Mouse (Mus musculus) myocyte (in vitro differentiated cells): ENCODE data around the gene Ispd. TPM values are rescaled to one million over a fixed set of nuclear protein-coding genes. Genes with fewer than 3 reads are reported as not detected.

Source experiments
- H3K27me3 ChIP-seq: one replicate; pipeline ENCODE4 v1.6.1; 2011; ENCODE audit not compliant: control insufficient read depth, insufficient read depth, insufficient read length
- H3K36me3 ChIP-seq: one replicate; pipeline ENCODE4 v1.6.1; 2011; ENCODE audit not compliant: control insufficient read depth, insufficient read depth
- H3K4me2 ChIP-seq: one replicate; pipeline ENCODE4 v1.6.1; 2011; ENCODE audit warnings: low read depth, control low read depth
- H3K4me3 ChIP-seq: one replicate; pipeline ENCODE4 v1.5.1; 2011; ENCODE audit warnings: mild to moderate bottlenecking, control low read depth, moderate library complexity
- H3K79me2 ChIP-seq: one replicate; pipeline ENCODE4 v1.6.1; 2011; ENCODE audit not compliant: control insufficient read depth, insufficient read depth
- H3ac ChIP-seq: one replicate; pipeline ENCODE4 v1.6.1; 2011; ENCODE audit not compliant: control insufficient read depth, insufficient read length
- CEBPB ChIP-seq: IDR thresholded peaks from 2 replicates; pipeline ENCODE4 v1.6.1; 2011; ENCODE audit warnings: mild to moderate bottlenecking, moderate library complexity; ENCODE audit not compliant: poor library complexity, insufficient read depth, severe bottlenecking
- E2F4 ChIP-seq: IDR thresholded peaks from one replicate; pipeline ENCODE4 v1.6.1; 2011; ENCODE audit warnings: mild to moderate bottlenecking, control low read depth, moderate library complexity; ENCODE audit not compliant: insufficient read depth
- MAX ChIP-seq: IDR thresholded peaks from one replicate; pipeline ENCODE4 v1.6.1; 2011; ENCODE audit warnings: low read depth, mild to moderate bottlenecking, control low read depth
- MYOD1 ChIP-seq, 3 experiments: IDR thresholded peaks; one replicate each; pipeline ENCODE4 v1.6.1; 2011; ENCODE audit warnings: control low read depth in 2 of 3, low read depth in 2 of 3, mild to moderate bottlenecking in 2 of 3, moderate library complexity in 1 of 3; ENCODE audit not compliant: insufficient read length in 2 of 3, control insufficient read depth in 1 of 3
- MYOG ChIP-seq, 3 experiments: IDR thresholded peaks; one replicate each; pipeline ENCODE4 v1.6.1; 2011; ENCODE audit warnings: control low read depth in 2 of 3, low read depth in 2 of 3, mild to moderate bottlenecking in 2 of 3; ENCODE audit not compliant: insufficient read length in 2 of 3, control insufficient read depth in 1 of 3, insufficient read depth in 1 of 3
- POLR2A ChIP-seq: IDR thresholded peaks from one replicate; pipeline ENCODE4 v1.6.1; 2011; ENCODE audit warnings: low read depth, mild to moderate bottlenecking, control low read depth, moderate library complexity; ENCODE audit not compliant: insufficient read length
- POLR2AphosphoS2 ChIP-seq: IDR thresholded peaks from one replicate; pipeline ENCODE4 v1.6.1; 2011; ENCODE audit warnings: low read depth, control low read depth; ENCODE audit not compliant: insufficient read length
- REST ChIP-seq: IDR thresholded peaks from one replicate; pipeline ENCODE4 v1.6.1; 2011; ENCODE audit warnings: mild to moderate bottlenecking, control low read depth, moderate library complexity; ENCODE audit not compliant: insufficient read depth, insufficient read length
- SRF ChIP-seq: IDR thresholded peaks from one replicate; pipeline ENCODE4 v1.6.1; 2011; ENCODE audit warnings: low read depth; ENCODE audit not compliant: control insufficient read depth, insufficient read length
- TCF12 ChIP-seq: IDR thresholded peaks from one replicate; pipeline ENCODE4 v1.6.1; 2011; ENCODE audit warnings: mild to moderate bottlenecking, control low read depth; ENCODE audit not compliant: poor library complexity, insufficient read depth, severe bottlenecking
- TCF3 ChIP-seq: IDR thresholded peaks from one replicate; pipeline ENCODE4 v1.6.1; 2011; ENCODE audit warnings: low read depth, control low read depth; ENCODE audit not compliant: insufficient read length
- USF1 ChIP-seq: IDR thresholded peaks from one replicate; pipeline ENCODE4 v1.6.1; 2011; ENCODE audit warnings: low read depth, mild to moderate bottlenecking, control low read depth, moderate library complexity
- polyA plus RNA-seq: library from polyadenylated mRNA; unstranded; fragments of >200 nt; fragmentation: generic; extraction: Trizol; gene quantifications from one replicate; pipeline ENCODE4 v1.2.1, GENCODE M21; 2012; ENCODE audit warnings: missing spikeins

Gene Ispd
- polyA plus RNA-seq, 1 experiment = 1.6 TPM

DNA sequence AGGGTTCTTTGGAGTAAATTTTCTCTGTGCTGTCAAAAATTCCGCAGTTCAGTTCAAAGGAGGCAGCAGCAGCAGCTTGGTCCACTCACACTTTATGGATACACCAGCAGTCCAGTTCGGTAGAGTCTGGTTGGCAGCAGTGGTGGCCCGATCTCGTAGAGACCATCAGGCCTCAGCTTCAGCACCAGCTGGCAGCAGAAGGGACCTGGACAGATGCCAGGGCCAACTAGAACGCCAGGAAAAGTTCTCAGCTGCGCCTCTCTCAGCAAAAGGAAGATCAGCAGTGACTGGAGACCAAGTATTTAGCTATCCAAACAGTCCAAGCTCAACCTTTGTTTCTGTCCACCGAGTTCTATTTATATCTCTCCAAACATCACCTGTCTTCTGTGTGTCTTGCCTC, 281.2 kb downstream of the Ispd start:
- no peak overlapping the region for H3K4me2 ChIP-seq
- H3K4me3 ChIP-seq = no peak overlapping the region
- no peak overlapping the region for H3ac ChIP-seq
- no peaks in the 10 kb centered on the region for H3K79me2 ChIP-seq
- TF ChIP-seq MYOG (IDR thresholded peaks at IDR 0.05; ENCODE audit: control insufficient read depth in 1 of 3, insufficient read depth in 1 of 3, insufficient read length in 2 of 3, low read depth in 2 of 3) (no peak), POLR2AphosphoS2 (no peak), TCF12 (no peak), REST (no peak), POLR2A (no peak), E2F4 (no peak), TCF3 (no peak)
- H3K27me3 ChIP-seq = no peaks in the 10 kb centered on the region
- no peaks in the 10 kb centered on the region for H3K36me3 ChIP-seq

DNA sequence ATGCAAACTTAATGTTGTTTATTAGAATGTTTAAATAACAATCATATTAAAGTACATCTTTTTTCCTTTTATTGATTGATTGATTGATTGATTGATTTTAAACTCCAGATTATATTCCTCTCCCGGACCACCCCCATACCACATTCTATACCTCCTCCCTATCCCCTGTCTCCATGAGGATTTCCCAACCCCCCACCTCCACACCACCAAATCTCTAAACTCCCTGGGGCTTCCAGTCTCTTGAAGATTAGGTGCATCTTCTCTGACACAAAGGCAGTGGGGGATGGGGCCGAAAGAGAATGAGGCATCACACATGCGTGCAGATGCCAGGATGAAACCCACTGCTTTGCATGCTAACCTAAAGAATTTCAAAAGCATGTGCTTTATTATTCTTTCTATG, 283.5 kb downstream of the Ispd start:
- TF ChIP-seq E2F4 (no peak), MYOD1 (IDR thresholded peaks at IDR 0.05; ENCODE audit: control insufficient read depth in 1 of 3, insufficient read length in 2 of 3, low read depth in 2 of 3) (no peak), POLR2AphosphoS2 (no peak), USF1 (no peak), TCF12 (no peak), SRF (no peak), REST (no peak), MYOG (IDR thresholded peaks at IDR 0.05; ENCODE audit: control insufficient read depth in 1 of 3, insufficient read depth in 1 of 3, insufficient read length in 2 of 3, low read depth in 2 of 3) (no peak), TCF3 (no peak), POLR2A (no peak), CEBPB (no peak), MAX (no peak)
- Histone ChIP-seq H3K4me3 (no peak overlapping the region), H3ac (no peak overlapping the region), H3K27me3 (no peaks in the 10 kb centered on the region), H3K36me3 (no peaks in the 10 kb centered on the region), H3K4me2 (no peak overlapping the region), H3K79me2 (no peaks in the 10 kb centered on the region)

DNA sequence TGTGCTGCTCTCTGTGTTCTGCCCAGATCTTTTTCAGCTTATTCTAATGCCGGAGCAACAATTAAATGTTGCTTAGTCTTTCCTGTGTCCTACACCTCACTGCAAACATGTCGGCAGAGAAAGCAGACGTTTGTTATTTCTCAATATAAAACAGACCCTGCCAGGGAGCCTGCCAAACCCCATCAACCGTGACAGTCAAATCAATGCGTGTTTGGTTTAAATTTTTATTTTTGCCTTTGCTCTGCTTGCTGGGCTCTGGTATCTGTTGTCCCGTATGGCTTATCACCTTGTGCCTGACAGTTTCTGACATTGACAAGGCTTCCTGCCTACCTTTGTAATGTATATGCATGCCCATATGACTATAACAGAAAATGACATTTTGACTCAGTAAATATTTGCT, 285.5 kb downstream of the Ispd start:
- H3K4me2 ChIP-seq = no peak overlapping the region
- H3K27me3 ChIP-seq = no peaks in the 10 kb centered on the region

GRCm38 (mm10) chr12:36670164-36670908, 289.1 kb downstream of the Ispd start:
- TF ChIP-seq MAX (no peak), REST (no peak), MYOG (IDR thresholded peaks at IDR 0.05; ENCODE audit: control insufficient read depth in 1 of 3, insufficient read depth in 1 of 3, insufficient read length in 2 of 3, low read depth in 2 of 3) (no peak), TCF3 (no peak), POLR2A (no peak), SRF (no peak), E2F4 (no peak)
- no peaks in the 10 kb centered on the region for H3K79me2 ChIP-seq
- no peaks in the 10 kb centered on the region for H3K27me3 ChIP-seq
- H3K36me3 ChIP-seq = no peaks in the 10 kb centered on the region
- H3K4me2 ChIP-seq = no peak overlapping the region
- no peak overlapping the region for H3ac ChIP-seq
- H3K4me3 ChIP-seq = no peak overlapping the region

More for the DNA sequence above, 285.5 kb downstream of the Ispd start:
- Histone ChIP-seq H3ac (no peak overlapping the region), H3K79me2 (no peaks in the 10 kb centered on the region), H3K4me3 (no peak overlapping the region), H3K36me3 (no peaks in the 10 kb centered on the region)
- no peak for TF ChIP-seq TCF3

DNA sequence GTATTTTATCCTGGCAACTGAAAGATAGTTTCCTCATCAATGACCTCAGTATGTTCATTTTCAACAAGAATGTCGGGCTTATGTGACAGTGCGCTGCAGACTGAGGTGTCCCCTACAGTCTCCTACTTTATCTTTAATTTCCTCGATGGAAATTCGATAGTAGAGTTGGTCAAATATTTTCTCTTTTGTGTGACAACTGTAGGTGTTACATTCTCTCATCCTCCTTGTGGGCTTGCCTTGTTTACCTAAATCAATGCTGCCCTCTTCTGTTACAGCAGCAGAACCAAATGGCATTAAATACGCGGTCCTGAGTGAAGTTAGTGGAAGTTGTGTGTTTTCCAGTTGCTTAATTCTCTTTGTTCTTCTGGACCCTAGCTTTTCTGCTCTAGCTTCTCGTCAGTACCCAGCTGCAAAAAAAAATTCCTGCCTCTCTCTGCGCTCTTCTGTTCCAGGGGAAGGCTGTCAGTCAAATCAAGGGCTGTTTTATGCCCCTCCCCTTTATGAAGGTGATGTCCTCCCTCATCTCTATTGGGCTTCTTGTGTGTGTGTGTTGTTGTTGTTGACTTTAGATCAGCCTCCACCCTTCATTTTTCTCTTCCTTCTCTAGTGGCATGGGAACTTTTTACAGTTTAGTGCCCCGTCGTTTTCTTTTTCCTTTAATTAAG, 289.8 kb downstream of the Ispd start:
- no peak overlapping the region for H3K4me2 ChIP-seq

More for the DNA sequence above, 289.8 kb downstream of the Ispd start:
- Histone ChIP-seq H3K27me3 (no peaks in the 10 kb centered on the region), H3K79me2 (no peaks in the 10 kb centered on the region), H3K36me3 (no peaks in the 10 kb centered on the region), H3ac (no peak overlapping the region), H3K4me3 (no peak overlapping the region)
- no peak for TF ChIP-seq USF1
- TF ChIP-seq TCF3 = no peak
- TF ChIP-seq POLR2A = no peak
- TF ChIP-seq SRF = no peak
- no peak for TF ChIP-seq REST
- no peak for TF ChIP-seq TCF12
- no peak for TF ChIP-seq POLR2AphosphoS2
- TF ChIP-seq MYOG (IDR thresholded peaks at IDR 0.05; ENCODE audit: control insufficient read depth in 1 of 3, insufficient read depth in 1 of 3, insufficient read length in 2 of 3, low read depth in 2 of 3) = no peak
- TF ChIP-seq MAX = no peak
- TF ChIP-seq E2F4 = no peak
- TF ChIP-seq CEBPB = no peak
- TF ChIP-seq MYOD1 (IDR thresholded peaks at IDR 0.05; ENCODE audit: control insufficient read depth in 1 of 3, insufficient read length in 2 of 3, low read depth in 2 of 3) = no peak
